Mouse (Mus musculus): Measurements from ENCODE around the gene Bach1.

The Bach1 gene

DNA sequence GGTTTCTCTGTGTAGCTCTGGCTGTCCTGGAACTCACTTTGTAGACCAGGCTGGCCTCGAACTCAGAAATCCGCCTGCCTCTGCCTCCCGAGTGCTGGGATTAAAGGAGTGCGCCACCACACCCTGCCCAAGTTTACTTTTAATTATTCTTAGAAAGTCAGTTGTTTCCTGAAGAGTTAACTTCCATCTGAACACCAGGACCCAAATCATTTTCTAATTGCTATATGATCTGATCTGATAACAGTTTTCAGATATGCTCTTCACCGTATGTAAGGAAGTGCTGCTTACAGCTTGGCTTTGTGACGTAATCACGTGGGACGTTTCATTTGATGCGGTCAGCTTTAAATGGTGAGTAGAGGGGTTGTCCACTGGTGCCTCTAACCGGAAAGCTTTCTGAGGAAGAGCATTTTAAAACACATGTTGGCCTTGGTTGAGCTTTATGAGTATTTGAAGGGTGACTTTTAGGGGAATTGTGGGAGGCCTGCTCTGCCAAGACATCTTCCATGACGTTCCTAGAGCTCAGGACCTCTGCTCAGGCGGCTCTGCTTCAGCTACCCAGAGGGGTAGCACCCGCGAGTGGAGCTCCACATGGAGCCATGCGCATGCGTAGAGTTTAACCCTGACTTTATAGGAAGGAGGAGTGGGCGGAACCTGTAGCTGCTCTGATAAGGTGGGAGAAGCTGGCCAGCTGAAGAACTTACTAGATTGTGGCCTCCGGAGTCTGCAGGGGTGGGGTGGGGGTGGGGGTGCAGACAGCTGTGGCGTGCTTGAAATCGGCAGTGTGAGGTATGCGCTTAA lies 39.3 kb downstream of the Bach1 start:
- DNase-seq (ENCODE audit: low spot score in 2 of 2) = no peak

DNA sequence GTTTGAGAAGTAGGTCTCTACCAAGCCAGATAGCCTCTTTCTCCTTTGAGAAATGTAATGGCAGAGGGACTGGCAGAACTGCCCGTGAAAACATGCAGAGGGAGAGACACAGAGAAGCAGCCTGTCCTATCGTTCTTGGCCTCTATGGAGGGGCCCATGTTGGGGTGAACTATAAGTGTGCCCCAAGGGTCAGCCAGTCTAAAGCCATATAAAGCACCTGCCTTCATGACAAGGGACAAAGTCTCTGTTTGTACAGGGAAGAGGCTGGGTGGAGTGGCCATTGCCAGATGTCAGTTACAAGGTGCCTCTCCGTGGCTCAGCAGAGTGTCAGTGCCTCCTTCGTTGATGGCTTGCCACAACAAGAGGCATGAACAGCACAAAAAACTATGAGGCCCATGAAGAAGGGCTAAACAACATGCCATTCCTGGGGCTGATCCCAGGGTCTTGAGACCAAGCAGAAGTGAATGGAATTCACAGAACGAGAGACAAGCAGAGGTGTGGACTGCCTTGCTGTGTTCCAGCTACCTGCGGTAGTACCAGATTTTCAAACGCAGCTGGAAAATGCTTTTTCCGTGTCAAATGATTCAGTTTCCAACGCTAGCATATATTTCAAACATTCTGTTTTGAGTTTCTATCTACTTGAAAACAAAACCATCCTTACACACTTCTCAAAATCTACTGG lies 42.4 kb downstream of the Bach1 start:
- no peak for DNase-seq (ENCODE audit: low spot score in 2 of 2)

DNA sequence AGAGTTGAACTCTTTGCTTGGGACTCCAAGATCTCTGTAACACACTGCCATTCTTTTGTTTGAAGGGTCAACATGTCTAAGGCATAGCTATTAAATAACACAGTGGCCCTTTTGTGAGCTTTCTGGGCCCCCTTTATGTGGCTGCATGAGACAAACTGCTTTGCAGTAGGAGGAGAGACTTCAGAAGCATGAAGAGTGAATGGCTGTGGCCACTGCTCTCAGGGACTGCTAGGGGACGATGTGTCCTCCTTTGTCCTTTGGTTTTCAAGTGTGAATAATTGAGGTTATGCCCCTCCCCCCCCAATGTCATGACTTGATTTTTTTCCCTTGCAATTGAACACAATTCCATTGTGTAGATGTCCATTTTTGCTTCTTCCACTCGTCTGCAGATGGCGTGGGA lies 44.9 kb downstream of the Bach1 start:
- no peak for DNase-seq (ENCODE audit: low spot score in 2 of 2)

DNA sequence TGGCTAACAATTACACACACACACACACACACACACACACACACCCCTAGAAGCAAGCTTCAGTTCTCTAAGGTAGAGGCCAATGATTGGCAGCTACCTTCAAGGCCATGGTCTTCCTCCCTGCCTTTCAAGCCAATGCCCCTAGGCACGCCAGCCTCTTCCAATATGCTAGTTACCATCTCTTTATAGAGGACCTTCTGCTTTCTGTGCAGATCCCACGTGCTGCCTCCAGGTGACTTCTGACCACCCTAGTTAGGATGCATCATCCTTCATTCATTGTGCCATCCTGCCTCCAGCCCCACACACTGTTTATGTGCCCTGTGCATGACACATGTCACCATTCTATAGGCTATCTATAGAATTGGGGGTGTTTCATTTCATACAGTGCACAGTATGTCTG lies 45.6 kb downstream of the Bach1 start:
- DNase-seq (ENCODE audit: low spot score in 2 of 2) = no peak

DNA sequence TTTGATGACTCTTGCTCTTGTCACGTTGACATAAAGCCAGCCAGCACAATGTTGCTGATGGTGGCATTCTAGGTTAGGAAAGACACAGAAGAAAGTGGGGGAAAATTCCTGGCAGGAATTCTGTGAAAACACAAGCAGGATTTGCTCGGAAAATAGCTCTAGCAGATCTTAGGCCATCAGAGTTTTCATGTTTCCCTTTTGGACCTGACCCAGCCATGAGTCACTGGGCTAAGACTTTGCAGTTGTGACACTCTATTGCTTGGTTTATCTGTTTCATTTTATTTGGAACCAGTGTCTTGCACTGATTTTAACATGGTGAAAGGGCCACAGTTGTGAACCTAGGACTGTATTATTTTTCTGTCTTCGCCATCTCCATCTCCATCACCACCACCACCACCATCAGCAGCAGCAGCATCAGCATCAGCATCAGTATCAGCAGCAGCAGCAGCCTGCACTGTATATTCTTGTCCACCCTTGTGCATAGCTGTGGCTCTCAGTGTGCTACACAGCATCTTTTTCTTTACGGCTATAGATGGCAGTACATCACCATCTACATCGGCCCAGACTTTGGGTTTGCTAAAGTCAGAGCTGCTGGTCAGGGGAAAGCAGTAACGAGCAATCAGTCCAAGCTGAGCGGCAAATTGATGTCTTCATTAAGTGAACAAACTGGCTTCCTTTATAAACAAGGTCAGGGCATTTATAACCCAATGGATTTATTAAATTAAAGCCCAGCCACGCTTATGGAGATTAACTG lies 46.6 kb downstream of the Bach1 start:
- no peak for DNase-seq (ENCODE audit: low spot score in 2 of 2)

DNA sequence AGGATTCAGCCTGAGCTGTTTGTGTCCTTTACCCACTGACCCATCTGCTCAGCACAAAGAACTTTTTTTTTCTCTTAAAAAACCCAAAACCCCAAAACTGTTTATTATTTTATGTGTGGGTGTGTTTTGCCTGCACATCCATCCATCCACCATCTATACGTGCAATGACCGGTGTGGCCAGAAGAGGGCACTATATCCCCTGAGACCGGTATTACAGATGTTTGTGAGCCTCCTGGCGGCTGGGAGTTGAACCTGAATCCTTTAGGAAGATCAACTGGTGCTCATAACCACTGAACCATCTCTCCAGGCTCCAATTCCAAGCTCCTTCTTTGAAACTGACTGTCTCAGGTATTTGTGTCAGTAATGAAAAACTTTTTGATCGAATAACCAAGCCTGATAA lies 48.0 kb downstream of the Bach1 start:
- peak; percentile 38 to 47 for DNase-seq (ENCODE audit: low spot score in 2 of 2)

DNA sequence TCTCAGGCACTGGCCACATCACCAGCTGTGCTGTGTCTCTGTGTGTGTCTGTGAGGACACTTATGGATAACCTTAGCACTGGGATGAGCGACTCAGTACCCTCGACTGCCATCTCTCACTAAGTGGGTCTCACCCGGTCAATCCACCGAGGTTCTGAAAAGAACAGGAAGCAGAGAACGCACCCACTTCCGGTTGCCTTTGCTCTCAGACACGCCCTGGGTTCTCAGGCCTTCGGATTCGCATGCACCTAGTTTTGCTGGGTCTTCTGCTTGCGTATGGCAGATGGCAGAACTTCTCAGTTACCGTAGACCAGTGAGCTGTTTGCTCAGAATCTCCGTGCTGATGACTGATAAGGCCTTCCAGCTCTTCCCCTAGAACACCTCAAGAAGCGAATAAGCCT lies 52.5 kb downstream of the Bach1 start:
- no peak for DNase-seq (ENCODE audit: low spot score in 2 of 2)

DNA sequence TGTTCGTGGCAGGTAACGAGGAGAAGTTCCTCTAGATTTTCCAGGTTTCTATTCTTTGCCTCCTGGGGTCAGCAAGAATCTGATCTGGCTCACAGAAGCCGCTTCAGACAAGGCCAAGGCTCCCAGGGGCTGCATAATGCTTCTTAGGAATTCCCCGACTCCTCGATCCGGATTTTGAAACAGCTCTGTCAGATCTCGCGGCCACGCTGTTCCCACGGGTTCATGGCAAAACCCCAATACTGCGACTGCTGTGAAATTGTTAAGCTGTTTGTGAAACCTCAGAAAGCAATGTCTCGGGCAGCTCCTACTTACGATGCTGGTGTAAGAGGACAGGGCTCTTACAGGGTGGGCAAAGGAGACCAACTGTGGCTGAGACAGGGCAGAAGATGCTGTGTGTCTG lies 53.7 kb downstream of the Bach1 start:
- DNase-seq (ENCODE audit: low spot score in 2 of 2) = no peak

DNA sequence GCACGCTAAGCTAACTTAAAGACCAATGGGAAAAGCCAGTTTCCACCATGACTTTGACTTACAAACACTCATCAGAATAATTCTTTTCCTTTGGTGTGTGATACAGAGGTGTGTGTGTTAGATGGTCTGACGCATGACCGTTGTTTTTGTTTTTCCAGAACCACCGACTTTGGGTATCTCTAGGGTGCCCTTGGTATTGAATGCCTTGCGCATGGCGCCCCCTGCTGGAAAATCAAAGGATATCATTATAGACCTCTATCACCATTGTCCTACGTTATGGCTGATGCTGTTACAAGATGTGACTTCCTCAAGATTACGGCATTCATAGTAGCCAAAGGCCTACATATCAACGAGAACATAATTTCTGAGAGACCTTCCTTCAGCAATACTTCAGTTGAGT lies 56.1 kb downstream of the Bach1 start:
- peak; percentile 43 to 69 for DNase-seq (ENCODE audit: low spot score in 2 of 2)

DNA sequence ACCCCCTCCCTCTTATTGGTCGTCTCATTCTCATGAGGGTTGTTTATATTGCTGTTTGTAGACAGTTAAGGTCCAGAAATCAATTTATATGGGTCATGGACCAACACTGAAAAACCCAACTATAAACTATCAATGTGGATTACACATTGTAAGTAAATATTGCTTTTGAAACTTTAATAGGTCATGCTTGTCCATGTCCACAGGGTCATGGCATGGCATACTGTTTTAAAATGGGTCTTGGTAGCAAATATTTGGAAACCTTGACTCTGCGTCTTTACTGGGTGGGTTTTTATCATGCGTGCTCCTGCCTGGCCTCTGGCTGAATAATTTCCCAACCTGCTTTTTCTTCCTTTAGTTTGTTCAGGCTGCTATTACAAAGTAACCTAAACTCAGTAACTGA lies 57.2 kb downstream of the Bach1 start:
- DNase-seq (ENCODE audit: low spot score in 2 of 2) = no peak

DNA sequence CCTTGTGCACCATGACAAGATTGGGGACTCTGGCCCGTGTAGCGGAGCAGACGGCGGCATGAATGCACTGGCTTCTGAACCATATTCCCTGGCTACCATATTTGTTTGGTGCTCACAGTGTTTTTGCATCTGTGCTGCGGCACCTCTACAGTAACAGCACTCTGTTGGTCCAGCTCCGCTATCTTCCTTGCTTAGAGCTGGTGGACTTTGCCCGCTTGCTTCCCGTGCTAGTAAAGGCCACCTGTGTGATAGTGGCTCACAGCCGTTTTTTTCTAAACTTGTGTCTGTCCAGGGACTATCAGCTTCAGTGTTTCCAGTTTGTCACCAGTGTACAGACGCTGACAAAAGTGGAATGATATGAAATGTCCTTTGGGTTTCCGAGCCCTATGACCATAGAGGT lies 59.3 kb downstream of the Bach1 start:
- no peak for DNase-seq (ENCODE audit: low spot score in 2 of 2)

DNA sequence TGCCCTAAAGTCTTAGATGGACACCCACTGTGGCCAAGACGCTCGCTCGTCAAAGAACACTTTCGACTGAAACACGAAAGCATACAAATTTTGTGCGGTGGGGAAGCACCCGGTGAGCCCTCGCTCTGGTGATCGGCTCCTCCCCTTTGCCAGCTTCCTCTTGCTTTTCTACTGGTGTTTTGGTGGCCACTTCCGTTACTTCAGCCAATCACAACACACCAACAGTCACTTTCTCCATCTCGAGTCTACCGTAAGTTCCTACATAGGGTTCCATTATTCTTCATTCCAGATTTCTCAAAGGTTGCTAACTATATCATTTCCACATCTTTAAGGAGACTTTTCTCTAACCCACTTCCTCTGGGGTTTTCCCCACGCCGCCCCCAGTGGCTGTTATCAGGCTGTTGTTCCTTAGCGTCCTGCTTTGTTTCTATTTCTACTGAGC lies 65.9 kb downstream of the Bach1 start:
- no peak for DNase-seq (ENCODE audit: low spot score in 2 of 2)

DNA sequence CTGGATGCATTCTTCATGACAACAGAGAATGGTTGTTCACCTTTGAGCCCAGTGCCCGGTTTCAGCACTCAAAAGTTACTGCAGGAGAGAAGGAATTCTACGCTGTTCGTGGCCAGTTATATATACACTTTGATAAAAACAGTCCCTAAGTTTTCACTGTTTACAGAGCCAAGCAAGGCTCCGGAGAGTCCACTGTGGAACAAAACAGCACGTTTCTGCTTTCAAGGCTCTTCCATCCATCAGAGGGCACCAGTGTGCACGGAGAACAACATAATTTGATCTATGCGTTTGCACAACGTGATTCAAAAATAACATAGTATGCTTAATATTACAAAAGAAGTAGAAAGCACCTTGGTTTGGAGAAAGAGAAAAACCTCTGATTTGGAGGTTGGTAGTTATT lies 67.2 kb downstream of the Bach1 start:
- DNase-seq (ENCODE audit: low spot score in 2 of 2) = peak in 1 of 2 experiments; percentile 18

DNA sequence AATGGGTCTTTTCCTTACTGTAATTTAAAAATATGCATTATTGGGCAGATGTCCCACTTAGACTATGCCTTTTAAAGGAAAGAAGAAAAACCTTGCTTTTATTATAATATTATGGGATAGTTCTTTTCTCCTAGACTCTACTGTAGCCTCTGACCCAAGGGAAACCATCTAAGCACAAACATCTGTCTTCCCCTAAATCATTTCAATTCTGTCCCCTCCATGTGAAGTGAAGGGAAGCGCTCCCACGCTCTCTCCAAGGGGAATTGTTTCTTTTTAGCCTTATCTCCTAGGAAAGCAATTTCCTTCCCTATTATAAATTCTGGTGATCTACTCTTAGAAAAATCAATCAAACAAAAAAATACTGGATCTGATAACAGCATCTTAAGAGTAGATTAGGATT lies 71.8 kb downstream of the Bach1 start:
- no peak for DNase-seq (ENCODE audit: low spot score in 2 of 2)

DNA sequence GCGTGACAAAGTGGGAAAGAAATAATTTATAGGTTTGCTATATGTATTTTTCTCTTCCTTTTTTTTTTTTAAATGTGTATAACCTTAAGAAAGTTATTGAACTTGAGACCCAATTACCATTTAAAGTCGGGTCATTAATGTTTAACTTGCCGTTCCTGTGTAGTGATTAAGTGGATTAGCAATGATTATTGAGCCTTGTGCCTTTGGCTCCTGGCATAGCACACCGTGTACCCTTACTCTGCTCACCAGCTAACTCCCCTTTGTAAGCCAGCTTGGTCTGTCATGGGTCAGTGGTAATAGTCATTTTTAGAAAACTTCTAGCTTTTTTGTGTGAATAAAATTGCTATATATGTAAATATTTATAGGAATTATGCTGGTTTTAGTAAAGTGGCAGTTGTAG lies 73.2 kb downstream of the Bach1 start:
- no peak for DNase-seq (ENCODE audit: low spot score in 2 of 2)

DNA sequence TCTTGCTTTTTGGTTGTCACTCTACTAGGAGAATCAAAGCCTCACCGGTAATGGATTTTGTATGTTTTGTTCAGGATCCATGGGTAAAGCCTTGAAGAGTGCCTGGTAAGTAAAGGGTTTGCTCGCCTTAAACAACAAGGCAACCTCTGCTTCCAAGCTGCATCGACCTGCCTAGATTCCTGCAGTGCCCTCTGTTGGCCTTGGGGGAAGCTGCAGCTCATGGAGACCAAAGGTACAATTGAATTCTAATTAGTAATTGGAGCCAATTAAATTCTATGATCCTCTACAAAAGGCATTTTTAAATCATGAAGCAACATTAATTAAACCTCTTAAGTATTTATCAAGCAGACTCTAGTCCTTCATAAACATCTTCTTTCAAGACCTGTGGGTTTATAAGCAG lies 75.7 kb downstream of the Bach1 start:
- DNase-seq (ENCODE audit: low spot score in 2 of 2) = no peak

DNA sequence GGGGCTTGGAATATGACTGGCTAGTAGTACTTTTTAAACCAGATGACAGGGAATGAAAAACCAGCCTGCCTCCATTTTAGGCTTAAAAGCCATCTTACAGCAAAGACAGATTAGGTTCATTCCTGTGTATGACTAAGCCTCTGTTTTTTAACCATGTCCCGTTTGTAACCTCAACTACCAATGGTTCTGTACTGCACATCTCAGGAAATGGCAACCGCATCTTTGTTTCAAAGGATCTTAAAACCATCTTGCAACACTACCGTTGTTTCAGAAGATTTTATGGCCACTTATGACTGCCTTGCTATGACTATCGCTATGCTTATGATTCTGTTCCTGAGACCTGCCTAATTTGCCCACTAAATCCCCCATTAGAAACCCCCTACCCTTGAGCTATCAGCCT lies 78.6 kb downstream of the Bach1 start:
- no peak for DNase-seq (ENCODE audit: low spot score in 2 of 2)

DNA sequence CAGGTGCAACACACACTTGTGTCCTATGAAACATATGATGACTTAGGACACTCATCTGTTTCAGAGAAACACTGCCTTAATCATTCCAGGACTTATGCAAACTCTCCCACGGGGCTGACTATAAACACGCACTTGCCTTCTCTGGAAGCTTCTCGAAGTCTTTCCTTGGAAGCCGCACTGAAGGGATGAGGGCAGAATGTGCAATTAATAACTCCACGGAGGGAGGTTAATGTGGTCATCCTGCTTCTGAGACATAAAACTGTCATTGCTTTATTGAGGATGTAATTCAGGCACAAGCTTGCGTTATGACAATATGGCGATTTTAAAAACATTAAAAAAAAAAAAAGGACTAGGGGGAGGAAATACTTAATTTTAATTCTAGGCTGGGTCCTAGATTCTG lies 82.9 kb downstream of the Bach1 start:
- no peak for DNase-seq (ENCODE audit: low spot score in 2 of 2)

Data from frontal cortex, postnatal 36 days (tissue).